Mouse (Mus musculus) midbrain, embryonic 10.5 days (tissue): Measurements from ENCODE around the gene Pxt1. TPM values are rescaled to one million over a fixed set of nuclear protein-coding genes. Genes with fewer than 3 reads are reported as not detected.
A peak's percentile ranks its signal among the peaks of the same experiment; 100 is the strongest.
"Not testable (repeated sequence)": the region's sequence is repeated elsewhere in the genome, so short reads cannot be mapped to it uniquely, and the experiment has no call there.

Source experiments
- DNase-seq: peaks from one replicate; pipeline ENCODE4 v3.0.0-alpha.2; 2017; ENCODE audit warnings: low spot score
- H3K27ac ChIP-seq: fragments of 300-500 bp; sonication (generic); replicated peaks from 2 replicates; pipeline ENCODE4 v1.5.1; 2016; ENCODE audit warnings: mild to moderate bottlenecking
- H3K27me3 ChIP-seq: fragments of 300-500 bp; sonication (generic); 2 replicates; pipeline ENCODE4 v1.6.1; 2016; ENCODE audit warnings: low read depth, mild to moderate bottlenecking; ENCODE audit not compliant: poor library complexity, severe bottlenecking
- H3K36me3 ChIP-seq: fragments of 300-500 bp; sonication (generic); 2 replicates; pipeline ENCODE4 v1.6.1; 2016; ENCODE audit warnings: mild to moderate bottlenecking, moderate library complexity
- H3K4me1 ChIP-seq: fragments of 300-500 bp; sonication (generic); 2 replicates; pipeline ENCODE4 v1.6.1; 2016
- H3K4me3 ChIP-seq: fragments of 300-500 bp; sonication (generic); 2 replicates; pipeline ENCODE4 v1.5.1; 2016; ENCODE audit warnings: mild to moderate bottlenecking, moderate library complexity
- H3K9me3 ChIP-seq: fragments of 300-500 bp; sonication (generic); replicated peaks from 2 replicates; pipeline ENCODE4 v1.6.1; 2016; ENCODE audit warnings: mild to moderate bottlenecking
- WGBS: fragments of 180-500 bp; shearing (Covaris S2); methylation state at CpG from one replicate; pipeline ENCODE4 v1.1.7; 2016; 5-methylcytosine and 5-hydroxymethylcytosine counted together
- polyA plus RNA-seq: library from polyadenylated mRNA; unstranded; fragments of >200 nt; fragmentation: Nextera tagmentation; extraction: Ambion mirVana; gene quantifications from 2 replicates; pipeline ENCODE4 v1.2.1, GENCODE M21; 2016

The Pxt1 gene
- polyA plus RNA-seq = 0.22 TPM in 1 of 2 replicates, not detected in the other

DNA sequence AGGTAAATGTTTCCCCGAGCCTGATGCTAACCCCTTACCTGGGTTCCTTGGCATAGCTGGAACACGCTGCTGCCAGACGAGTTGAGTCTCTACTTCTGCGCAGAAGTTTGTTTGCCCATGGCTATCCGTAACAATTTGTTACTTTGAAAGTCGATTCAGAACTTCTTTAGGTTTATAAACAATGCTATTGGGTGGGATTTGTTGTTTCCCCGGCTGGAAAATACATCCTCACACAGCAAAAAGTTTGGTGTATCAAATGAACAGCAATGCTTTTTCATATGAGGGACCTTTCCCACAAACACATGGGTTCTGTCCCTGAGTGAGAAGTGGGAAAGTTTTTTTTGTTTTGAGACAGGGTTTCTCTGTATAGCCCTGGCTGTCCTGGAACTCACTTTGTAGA, at the start of gene Pxt1:
Gene Pxt1, minus strand, starts transcription at position 101 of the 400 bp plus-strand sequence.
- Histone ChIP-seq H3K27ac (no peak within 1 kb of the TSS), H3K4me1 (no peaks in the 10 kb centered on the region), H3K27me3 (no peaks in the 10 kb centered on the region), H3K9me3 (peaks cover 8% of the 10 kb centered on the region), H3K4me3 (no peak within 1 kb of the TSS), H3K36me3 (no peaks in the 10 kb centered on the region)
- no peak for DNase-seq
- WGBS = 92% methylated on average over 7 of the region's 7 CpGs

DNA sequence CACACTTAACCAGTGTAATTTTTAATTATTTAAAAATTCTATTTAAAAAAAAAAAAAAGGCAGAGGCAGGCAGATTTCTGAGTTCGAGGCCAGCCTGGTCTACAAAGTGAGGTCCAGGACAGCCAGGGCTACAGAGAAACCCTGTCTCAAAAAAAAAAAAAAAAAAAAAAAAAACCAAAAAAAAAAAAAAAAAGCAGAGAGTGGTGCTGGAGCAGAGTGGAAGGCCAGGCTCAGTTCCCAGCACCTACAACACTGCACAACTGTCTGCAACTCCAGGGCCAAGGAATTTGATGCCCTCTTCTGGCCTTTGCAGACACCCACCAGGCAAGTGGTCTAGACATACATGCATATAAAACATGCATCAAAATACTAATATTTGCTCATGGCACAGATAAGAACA, 49.4 kb upstream of the Pxt1 start:
- not testable (repeated sequence) for H3K27ac ChIP-seq, H3K9me3 ChIP-seq, H3K4me3 ChIP-seq, DNase-seq, H3K27me3 ChIP-seq, H3K4me1 ChIP-seq
- peaks cover 94% of the 10 kb centered on the region for H3K36me3 ChIP-seq
- 88% methylated on average over 1 of the region's 1 CpGs for WGBS

DNA sequence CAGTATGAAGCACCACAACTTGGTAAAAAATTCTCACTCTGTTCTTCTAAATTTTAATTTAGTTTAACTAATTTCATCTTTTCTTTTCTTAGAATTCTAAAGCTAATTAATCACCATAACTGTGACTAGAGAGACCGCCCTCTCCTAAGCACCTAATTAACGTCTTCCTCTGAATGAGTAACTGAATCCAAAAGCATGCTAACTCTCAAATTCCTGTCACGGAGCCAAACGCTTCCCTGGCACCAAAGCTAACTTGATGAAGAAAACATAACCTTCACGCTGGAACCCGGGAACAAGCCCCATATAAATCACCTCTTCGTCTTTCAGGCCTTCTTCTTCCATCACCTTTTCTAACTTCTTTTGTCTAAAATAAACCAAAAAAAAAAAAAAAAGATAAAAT, 48.5 kb upstream of the Pxt1 start:
- 91% methylated on average over 7 of the region's 7 CpGs for whole genome bisulfite sequencing
- no peaks in the 10 kb centered on the region for H3K9me3 ChIP-seq
- peaks cover 94% of the 10 kb centered on the region for H3K36me3 ChIP-seq
- no peak overlapping the region for H3K27ac ChIP-seq
- no peak for DNase-seq
- H3K4me1 ChIP-seq = no peaks in the 10 kb centered on the region
- H3K27me3 ChIP-seq = no peaks in the 10 kb centered on the region
- H3K4me3 ChIP-seq = no peak overlapping the region

DNA sequence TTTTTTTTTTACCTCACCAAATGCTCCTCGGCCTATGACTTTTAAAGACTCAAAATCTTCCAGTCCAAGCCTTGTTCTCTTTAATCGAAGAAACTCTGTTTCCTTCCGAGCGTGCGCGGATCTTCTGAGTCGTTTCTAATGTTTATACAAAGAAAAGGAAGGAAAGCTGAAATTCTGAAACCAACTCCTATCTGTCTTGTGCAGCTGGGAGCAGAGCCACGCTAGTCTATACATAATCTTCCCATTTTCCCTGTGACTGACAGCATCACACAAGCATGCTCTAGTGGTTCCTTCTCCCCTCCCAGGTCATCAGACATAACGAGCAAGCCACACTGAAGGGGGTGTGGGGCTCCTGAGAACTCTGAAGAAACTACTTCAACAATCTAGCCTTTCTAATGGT, 47.6 kb upstream of the Pxt1 start:
- no peaks in the 10 kb centered on the region for H3K4me1 ChIP-seq
- H3K9me3 ChIP-seq = no peaks in the 10 kb centered on the region
- H3K4me3 ChIP-seq = no peak overlapping the region
- 94% methylated on average over 9 of the region's 9 CpGs for WGBS
- DNase-seq = no peak
- H3K27me3 ChIP-seq = no peaks in the 10 kb centered on the region
- H3K27ac ChIP-seq = no peak overlapping the region
- peaks cover 94% of the 10 kb centered on the region for H3K36me3 ChIP-seq

DNA sequence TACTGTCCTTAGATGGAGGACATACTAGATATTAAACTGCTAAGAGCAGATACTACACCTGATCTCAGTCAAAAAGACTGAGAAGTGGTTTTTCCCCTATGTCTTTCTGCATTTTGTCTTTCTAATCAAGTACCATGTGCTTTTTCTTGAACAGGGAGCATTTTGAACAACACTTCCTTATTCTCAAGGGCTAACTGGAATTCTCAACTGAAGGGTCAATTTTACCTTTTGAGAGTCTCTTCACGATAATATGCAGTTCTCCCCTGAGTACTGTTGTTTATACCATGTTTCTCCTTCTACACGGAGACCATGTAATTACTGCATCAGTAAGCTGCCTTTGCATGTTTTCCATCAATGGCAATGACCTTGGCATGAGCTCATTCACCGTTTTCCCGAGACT, 46.4 kb upstream of the Pxt1 start:
- Histone ChIP-seq H3K36me3 (peaks cover 94% of the 10 kb centered on the region), H3K27ac (no peak overlapping the region), H3K9me3 (no peaks in the 10 kb centered on the region), H3K27me3 (no peaks in the 10 kb centered on the region), H3K4me1 (no peaks in the 10 kb centered on the region), H3K4me3 (no peak overlapping the region)
- no peak for DNase-seq
- WGBS = 91% methylated on average over 4 of the region's 4 CpGs

DNA sequence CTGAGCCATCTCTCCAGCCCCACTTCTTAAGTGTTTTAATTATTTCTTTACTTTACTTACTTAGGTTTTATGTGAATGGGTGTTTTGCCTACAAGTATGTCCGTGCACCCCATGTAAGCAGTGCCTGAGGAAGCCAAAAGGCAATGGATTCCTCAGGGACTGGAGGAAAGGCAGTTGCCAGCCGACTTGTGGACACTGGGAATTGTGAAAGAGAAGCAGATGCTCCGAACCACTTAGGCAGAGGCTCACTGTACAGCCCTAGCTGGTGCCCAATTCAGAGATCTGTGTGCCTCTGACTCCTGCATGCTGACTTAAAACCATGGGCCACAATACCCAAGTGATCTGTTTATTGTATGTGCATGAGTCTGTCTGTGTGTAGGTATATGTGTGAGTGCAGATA, 45.4 kb upstream of the Pxt1 start:
- no peak overlapping the region for H3K4me3 ChIP-seq
- DNase-seq = no peak
- no peaks in the 10 kb centered on the region for H3K4me1 ChIP-seq
- 92% methylated on average over 3 of the region's 3 CpGs for WGBS
- peaks cover 93% of the 10 kb centered on the region for H3K36me3 ChIP-seq
- no peak overlapping the region for H3K27ac ChIP-seq
- H3K9me3 ChIP-seq = no peaks in the 10 kb centered on the region
- H3K27me3 ChIP-seq = no peaks in the 10 kb centered on the region

DNA sequence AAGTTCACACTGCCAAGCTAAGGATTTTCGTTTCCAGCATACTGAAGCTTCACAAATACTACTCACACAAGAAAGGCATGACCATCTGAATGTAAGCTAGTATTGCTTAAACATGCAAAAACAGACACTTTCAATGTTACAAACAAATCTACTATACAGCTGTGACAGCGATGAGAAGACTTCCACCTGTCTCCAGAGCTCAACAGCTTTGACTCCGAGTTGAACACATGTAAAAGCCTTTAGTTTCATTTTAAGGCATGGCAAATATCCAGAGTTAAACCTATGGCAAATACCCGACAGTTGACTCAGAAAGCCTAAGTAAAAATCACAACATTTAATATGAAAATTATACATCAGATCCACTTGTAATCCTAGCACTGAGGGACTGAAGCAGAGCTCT, 44.7 kb upstream of the Pxt1 start:
- no peaks in the 10 kb centered on the region for H3K4me1 ChIP-seq
- H3K27ac ChIP-seq = no peak overlapping the region
- H3K4me3 ChIP-seq = no peak overlapping the region
- H3K9me3 ChIP-seq = no peaks in the 10 kb centered on the region
- peaks cover 95% of the 10 kb centered on the region for H3K36me3 ChIP-seq
- 89% methylated on average over 4 of the region's 4 CpGs for WGBS
- H3K27me3 ChIP-seq = no peaks in the 10 kb centered on the region
- no peak for DNase-seq

DNA sequence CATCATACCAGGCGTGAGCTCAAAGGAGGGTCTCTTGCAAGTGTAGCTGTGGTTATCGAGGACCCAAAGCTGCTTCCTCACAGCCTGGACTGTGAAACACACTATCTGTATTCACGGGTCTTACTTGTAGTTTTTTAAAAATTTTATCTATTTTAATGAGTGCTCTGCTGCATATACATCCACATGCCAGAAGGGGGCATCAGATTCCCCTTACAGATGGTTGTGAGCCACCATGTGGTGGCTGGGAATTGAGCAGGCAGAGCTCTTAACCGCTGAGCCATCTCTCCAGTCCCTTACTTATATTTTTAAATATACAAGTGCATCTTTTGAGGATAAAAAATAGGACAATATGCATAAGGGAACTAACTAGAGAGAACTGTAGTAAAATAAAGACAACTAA, 44.1 kb upstream of the Pxt1 start:
- no peaks in the 10 kb centered on the region for H3K4me1 ChIP-seq
- H3K4me3 ChIP-seq = no peak overlapping the region
- H3K9me3 ChIP-seq = no peaks in the 10 kb centered on the region
- DNase-seq = peak; percentile 16
- WGBS = 69% methylated on average over 4 of the region's 4 CpGs
- H3K27ac ChIP-seq = no peak overlapping the region
- no peaks in the 10 kb centered on the region for H3K27me3 ChIP-seq
- H3K36me3 ChIP-seq = peaks cover 97% of the 10 kb centered on the region

DNA sequence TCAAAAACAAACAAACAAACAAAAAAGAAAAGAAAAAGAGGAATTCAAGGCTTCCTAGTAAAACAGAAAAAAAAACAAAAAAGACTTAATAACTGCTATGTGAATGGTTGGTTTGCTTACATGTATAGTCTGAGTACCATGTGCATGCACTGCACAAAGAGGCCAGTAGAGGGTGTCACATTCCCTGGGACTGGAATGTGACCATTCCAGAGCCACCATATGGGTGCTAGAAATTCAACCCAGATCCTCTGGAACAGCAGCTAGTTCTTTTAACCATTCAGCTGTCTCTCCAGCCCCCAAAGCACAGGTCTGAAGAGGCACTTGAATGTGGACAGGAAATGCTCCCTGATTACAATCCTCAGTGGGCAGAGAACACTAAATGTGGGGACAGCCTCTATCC, 43.2 kb upstream of the Pxt1 start:
- peak; percentile 38 for DNase-seq
- H3K36me3 ChIP-seq = peaks cover 97% of the 10 kb centered on the region
- no peaks in the 10 kb centered on the region for H3K4me1 ChIP-seq
- no peak overlapping the region for H3K27ac ChIP-seq
- no peak overlapping the region for H3K4me3 ChIP-seq
- no peaks in the 10 kb centered on the region for H3K9me3 ChIP-seq
- no peaks in the 10 kb centered on the region for H3K27me3 ChIP-seq

DNA sequence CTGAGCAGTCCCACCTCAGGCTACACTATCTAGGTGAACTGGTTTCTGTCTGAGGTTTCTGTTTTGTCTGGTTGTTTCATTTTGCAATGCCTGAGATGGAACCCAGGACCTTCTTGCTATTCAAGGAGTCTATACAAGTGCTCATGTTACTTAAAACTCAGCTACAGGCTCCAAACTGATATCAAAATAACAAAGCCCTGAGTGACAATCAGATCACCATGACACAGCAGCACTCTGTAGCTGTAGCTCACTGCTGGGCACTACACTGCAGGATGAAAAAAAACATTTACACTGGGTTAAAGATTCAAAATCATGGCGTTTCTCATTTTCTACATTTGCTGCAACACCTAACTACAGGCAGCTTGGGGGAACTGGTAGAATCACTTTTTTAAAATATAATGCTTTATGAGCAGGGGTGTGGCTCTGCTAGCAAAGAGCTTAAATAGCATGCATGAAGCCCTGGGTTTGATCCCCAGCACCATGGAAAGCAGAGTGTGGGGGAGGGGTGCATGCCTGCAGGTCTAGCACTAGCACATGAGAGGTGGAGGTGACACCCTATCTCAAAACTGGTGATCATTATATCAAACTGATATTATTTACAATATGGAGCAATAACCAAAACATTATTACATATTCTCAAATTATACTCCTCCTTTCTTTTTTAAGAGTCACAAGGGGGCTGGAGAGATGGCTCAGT, 41.2 kb upstream of the Pxt1 start:
- no peaks in the 10 kb centered on the region for H3K4me1 ChIP-seq
- no peak overlapping the region for H3K27ac ChIP-seq
- no peak for DNase-seq
- H3K4me3 ChIP-seq = no peak overlapping the region
- 74% methylated on average over 1 of the region's 1 CpGs for WGBS
- no peaks in the 10 kb centered on the region for H3K9me3 ChIP-seq
- H3K36me3 ChIP-seq = peaks cover 93% of the 10 kb centered on the region
- no peaks in the 10 kb centered on the region for H3K27me3 ChIP-seq

DNA sequence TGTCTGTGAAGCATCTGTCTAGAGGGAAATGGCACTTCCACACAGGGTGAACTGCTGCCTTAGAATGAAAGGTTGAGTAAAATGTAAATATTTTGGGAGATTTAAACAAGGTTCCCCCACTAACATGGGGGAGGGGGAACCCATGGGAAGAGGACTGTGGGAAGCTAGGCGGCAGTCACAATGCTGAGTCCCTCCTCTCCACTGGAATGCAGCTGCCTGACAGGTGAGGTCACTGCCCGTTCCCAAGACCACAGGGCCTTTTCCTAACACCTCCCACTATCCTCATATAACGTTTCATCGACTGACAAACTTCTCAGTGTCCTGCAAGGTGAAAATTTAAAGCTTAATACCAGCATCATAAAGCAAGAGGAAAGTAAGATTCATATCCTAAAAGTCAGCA, 39.0 kb upstream of the Pxt1 start:
- no peak for DNase-seq
- Histone ChIP-seq H3K27ac (no peak overlapping the region), H3K9me3 (no peaks in the 10 kb centered on the region), H3K36me3 (peaks cover 94% of the 10 kb centered on the region), H3K4me1 (no peaks in the 10 kb centered on the region), H3K4me3 (no peak overlapping the region), H3K27me3 (no peaks in the 10 kb centered on the region)
- WGBS = 59% methylated on average over 4 of the region's 4 CpGs

DNA sequence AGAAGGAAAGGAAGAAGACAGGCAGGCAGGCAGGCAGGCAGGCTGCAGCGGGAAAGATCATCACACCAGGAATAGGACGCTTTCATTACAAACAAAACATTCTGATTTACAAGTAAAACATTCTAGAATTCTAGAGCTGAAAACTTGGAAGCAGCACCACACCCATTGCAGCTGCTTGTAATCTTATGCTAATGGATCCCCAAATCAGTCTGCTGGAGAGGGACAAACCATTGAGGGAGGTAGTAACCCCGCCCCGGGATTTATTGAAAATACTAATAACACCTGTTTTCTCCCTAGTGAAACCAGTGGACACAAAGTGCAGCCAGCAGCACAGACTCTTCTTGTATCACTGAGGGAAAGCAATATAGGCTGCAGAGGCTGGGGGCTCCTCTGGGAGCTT, 37.4 kb upstream of the Pxt1 start:
- no peak for DNase-seq
- no peak overlapping the region for H3K27ac ChIP-seq
- H3K4me1 ChIP-seq = no peaks in the 10 kb centered on the region
- H3K9me3 ChIP-seq = no peaks in the 10 kb centered on the region
- WGBS = 79% methylated on average over 4 of the region's 4 CpGs
- no peak overlapping the region for H3K4me3 ChIP-seq
- H3K27me3 ChIP-seq = no peaks in the 10 kb centered on the region
- peaks cover 94% of the 10 kb centered on the region for H3K36me3 ChIP-seq

DNA sequence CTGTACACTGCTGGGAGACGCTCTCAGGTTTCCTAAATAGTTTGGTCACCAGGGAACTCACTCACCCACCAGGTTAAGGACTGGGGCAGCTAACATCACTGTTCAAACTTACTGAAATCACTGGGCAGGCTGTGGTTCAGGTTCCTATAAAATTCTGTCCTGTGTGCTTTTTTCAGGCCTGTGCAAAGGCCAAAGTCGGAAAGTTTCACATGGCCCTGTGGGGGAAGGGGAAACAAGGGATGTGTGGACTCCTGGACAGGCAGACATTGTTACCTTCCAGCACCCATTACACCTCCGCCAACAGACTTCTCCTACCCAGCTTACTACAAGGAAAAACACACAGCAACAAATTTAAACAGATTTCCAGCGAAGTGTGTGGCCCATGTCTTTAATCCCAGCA, 35.5 kb upstream of the Pxt1 start:
- Histone ChIP-seq H3K4me1 (no peaks in the 10 kb centered on the region), H3K27me3 (no peaks in the 10 kb centered on the region), H3K9me3 (no peaks in the 10 kb centered on the region), H3K4me3 (no peak overlapping the region), H3K27ac (no peak overlapping the region), H3K36me3 (peaks cover 95% of the 10 kb centered on the region)
- DNase-seq = no peak
- 94% methylated on average over 4 of the region's 4 CpGs for WGBS

DNA sequence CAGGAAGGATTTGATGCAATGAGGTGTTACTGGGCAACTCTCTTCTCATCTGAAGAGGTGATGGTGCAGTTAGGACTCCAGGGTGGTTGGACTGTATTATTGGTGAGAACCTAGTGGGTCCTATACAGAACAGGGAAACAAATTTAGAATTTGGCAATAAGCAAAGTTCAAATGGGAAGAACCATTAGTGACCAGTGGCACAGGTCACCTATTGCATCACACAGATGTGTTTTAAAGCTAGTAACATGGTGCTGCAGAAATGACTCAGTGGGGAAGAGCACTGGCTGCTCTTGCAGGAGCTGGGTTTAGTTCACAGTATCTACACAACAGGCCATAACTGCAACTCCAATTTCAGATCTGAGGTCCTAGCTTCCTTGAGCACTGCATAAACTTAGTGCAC, 26.5 kb upstream of the Pxt1 start:
- Histone ChIP-seq H3K36me3 (peaks cover 100% of the 10 kb centered on the region), H3K4me3 (no peak overlapping the region), H3K27ac (no peak overlapping the region), H3K27me3 (no peaks in the 10 kb centered on the region), H3K4me1 (no peaks in the 10 kb centered on the region), H3K9me3 (no peaks in the 10 kb centered on the region)
- DNase-seq = no peak
